Mouse (Mus musculus): ENCODE results near the gene Lipt2.
A peak's percentile ranks its signal among the peaks of the same experiment; 100 is the strongest.

Lipt2 gene

GRCm38 (mm10) chr7:100170756-100171155 is 11.7 kb downstream of the Lipt2 start:
- no peak for DNase-seq (ENCODE audit: low read depth, low spot score)

- no peak for DNase-seq (ENCODE audit: low read depth, low spot score)
Measured at GRCm38 (mm10) chr7:100176269-100176668, 17.2 kb downstream of the Lipt2 start, which contains the start of gene Kcne3. Kcne3 (plus strand) TSS chr7:100176502.

GRCm38 (mm10) chr7:100178016-100178890 is 19.2 kb downstream of the Lipt2 start:
- DNase-seq (ENCODE audit: low read depth, low spot score): peak; percentile 54

GRCm38 (mm10) chr7:100178891-100179233 is 19.8 kb downstream of the Lipt2 start:
- DNase-seq (ENCODE audit: low read depth, low spot score): peak; percentile 28

GRCm38 (mm10) chr7:100179394-100179793 is 20.3 kb downstream of the Lipt2 start:
- no peak for DNase-seq (ENCODE audit: low read depth, low spot score)

GRCm38 (mm10) chr7:100179836-100180407 is 20.8 kb downstream of the Lipt2 start:
- no peak for DNase-seq (ENCODE audit: low read depth, low spot score)

GRCm38 (mm10) chr7:100181176-100181575 is 22.1 kb downstream of the Lipt2 start:
- DNase-seq (ENCODE audit: low read depth, low spot score): no peak

GRCm38 (mm10) chr7:100181614-100182013 is 22.5 kb downstream of the Lipt2 start:
- no peak for DNase-seq (ENCODE audit: low read depth, low spot score)

- no peak for DNase-seq (ENCODE audit: low read depth, low spot score)
Measured at GRCm38 (mm10) chr7:100182388-100182787, 23.3 kb downstream of the Lipt2 start.

- DNase-seq (ENCODE audit: low read depth, low spot score): peak; percentile 47
Measured at GRCm38 (mm10) chr7:100187601-100188000, 28.5 kb downstream of the Lipt2 start.

- DNase-seq (ENCODE audit: low read depth, low spot score): no peak
Measured at GRCm38 (mm10) chr7:100190167-100190566, 31.1 kb downstream of the Lipt2 start.

GRCm38 (mm10) chr7:100190778-100191177 is 31.7 kb downstream of the Lipt2 start:
- peak; percentile 54 for DNase-seq (ENCODE audit: low read depth, low spot score)

- DNase-seq (ENCODE audit: low read depth, low spot score): no peak
Measured at GRCm38 (mm10) chr7:100201191-100201590, 42.1 kb downstream of the Lipt2 start.

GRCm38 (mm10) chr7:100203616-100204015 is 44.5 kb downstream of the Lipt2 start:
- no peak for DNase-seq (ENCODE audit: low read depth, low spot score)

- no peak for DNase-seq (ENCODE audit: low read depth, low spot score)
Measured at GRCm38 (mm10) chr7:100204871-100205270, 45.8 kb downstream of the Lipt2 start.

GRCm38 (mm10) chr7:100206144-100206543 is 47.1 kb downstream of the Lipt2 start:
- DNase-seq (ENCODE audit: low read depth, low spot score): no peak

GRCm38 (mm10) chr7:100207886-100208285 is 48.8 kb downstream of the Lipt2 start:
- no peak for DNase-seq (ENCODE audit: low read depth, low spot score)
